Mouse (Mus musculus): ENCODE results near the gene Fam122a.

DNA sequence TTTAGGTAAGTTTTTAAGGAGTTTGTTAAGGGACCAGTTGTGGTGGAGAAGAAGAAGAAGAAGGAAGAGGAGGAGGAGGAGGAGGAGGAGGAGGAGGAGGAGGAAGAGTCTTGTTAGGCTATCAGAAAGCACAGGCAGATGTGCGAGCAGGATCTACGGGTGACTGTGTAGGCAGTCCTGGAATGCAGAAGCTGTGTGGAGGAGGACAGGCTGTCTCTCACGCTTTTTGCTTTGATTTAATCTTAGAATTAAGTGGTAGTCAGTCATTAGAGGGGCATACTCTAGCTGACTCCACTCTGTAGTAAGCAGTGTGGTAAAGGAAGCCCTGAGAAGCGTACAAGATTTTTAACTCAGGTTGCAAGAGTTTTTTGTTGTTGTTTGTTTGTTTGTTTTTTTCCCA, 7.9 kb downstream of the Fam122a start:
- no peak for TF ChIP-seq CTCF (IDR thresholded peaks at IDR 0.05; ENCODE audit: insufficient read depth, low read depth, low read length)
- no peak for TF ChIP-seq POLR2A (IDR thresholded peaks at IDR 0.05; ENCODE audit: insufficient read depth, low read depth, low read length)
